Mouse (Mus musculus) liver, embryonic 16.5 days (tissue): Measurements from ENCODE around the gene P2rx1. TPM values are rescaled to one million over a fixed set of nuclear protein-coding genes. Genes with fewer than 3 reads are reported as not detected.

Experiments used
- ATAC-seq: fragments of 200-750 bp; cut with Nextera tagmentation; 2 replicates; pipeline ENCODE4 v1.8.0; 2017; ENCODE audit warnings: low read depth, mild to moderate bottlenecking, moderate number of reproducible peaks, moderate library complexity
- H3K27ac ChIP-seq: fragments of 300-500 bp; sonication (generic); 2 replicates; pipeline ENCODE4 v1.5.1; 2014; ENCODE audit warnings: mild to moderate bottlenecking, low read length
- H3K27me3 ChIP-seq: fragments of 300-500 bp; sonication (generic); 2 replicates; pipeline ENCODE4 v1.6.1; 2014; ENCODE audit warnings: low read depth, low read length, mixed read lengths; ENCODE audit not compliant: control insufficient read depth, insufficient read depth
- H3K36me3 ChIP-seq: fragments of 300-500 bp; sonication (generic); 2 replicates; pipeline ENCODE4 v1.6.1; 2014; ENCODE audit warnings: mild to moderate bottlenecking; ENCODE audit not compliant: control insufficient read depth, insufficient read depth
- H3K4me1 ChIP-seq: fragments of 300-500 bp; sonication (generic); 2 replicates; pipeline ENCODE4 v1.6.1; 2014; ENCODE audit warnings: low read depth, low read length, mixed read lengths; ENCODE audit not compliant: control insufficient read depth
- H3K4me2 ChIP-seq: fragments of 300-500 bp; sonication (generic); 2 replicates; pipeline ENCODE4 v1.6.1; 2014; ENCODE audit warnings: low read depth, low read length, mixed read lengths
- H3K4me3 ChIP-seq: fragments of 300-500 bp; sonication (generic); 2 replicates; pipeline ENCODE4 v1.5.1; 2014; ENCODE audit warnings: low read depth, mild to moderate bottlenecking, low read length
- H3K9ac ChIP-seq: fragments of 300-500 bp; sonication (generic); 2 replicates; pipeline ENCODE4 v1.6.1; 2014; ENCODE audit warnings: low read depth, low read length
- H3K9me3 ChIP-seq: fragments of 300-500 bp; sonication (generic); replicated peaks from 2 replicates; pipeline ENCODE4 v1.6.1; 2016; ENCODE audit warnings: low read length; ENCODE audit not compliant: control insufficient read depth
- WGBS: fragments of 180-500 bp; shearing (Covaris S2); extraction: QIAGEN DNeasy Blood & Tissue Kit; methylation state at CpG from one replicate; pipeline ENCODE4 v1.1.7; 2014; ENCODE audit not compliant: insufficient replicate concordance; 5-methylcytosine and 5-hydroxymethylcytosine counted together
- polyA plus RNA-seq: library from polyadenylated mRNA; unstranded; fragments of >200 nt; fragmentation: Nextera tagmentation; extraction: Ambion mirVana; gene quantifications from 2 replicates; pipeline ENCODE4 v1.2.1, GENCODE M21; 2015

The P2rx1 gene
- 5.5 and 6.6 TPM in 2 replicates for polyA plus RNA-seq

GRCm38 (mm10) chr11:72998771-72999170 is at the start of gene P2rx1:
P2rx1 (plus strand) TSS chr11:72999103.
- H3K4me1 ChIP-seq: peaks cover 3% of the 10 kb centered on the region
- no peaks in the 10 kb centered on the region for H3K27me3 ChIP-seq

DNA sequence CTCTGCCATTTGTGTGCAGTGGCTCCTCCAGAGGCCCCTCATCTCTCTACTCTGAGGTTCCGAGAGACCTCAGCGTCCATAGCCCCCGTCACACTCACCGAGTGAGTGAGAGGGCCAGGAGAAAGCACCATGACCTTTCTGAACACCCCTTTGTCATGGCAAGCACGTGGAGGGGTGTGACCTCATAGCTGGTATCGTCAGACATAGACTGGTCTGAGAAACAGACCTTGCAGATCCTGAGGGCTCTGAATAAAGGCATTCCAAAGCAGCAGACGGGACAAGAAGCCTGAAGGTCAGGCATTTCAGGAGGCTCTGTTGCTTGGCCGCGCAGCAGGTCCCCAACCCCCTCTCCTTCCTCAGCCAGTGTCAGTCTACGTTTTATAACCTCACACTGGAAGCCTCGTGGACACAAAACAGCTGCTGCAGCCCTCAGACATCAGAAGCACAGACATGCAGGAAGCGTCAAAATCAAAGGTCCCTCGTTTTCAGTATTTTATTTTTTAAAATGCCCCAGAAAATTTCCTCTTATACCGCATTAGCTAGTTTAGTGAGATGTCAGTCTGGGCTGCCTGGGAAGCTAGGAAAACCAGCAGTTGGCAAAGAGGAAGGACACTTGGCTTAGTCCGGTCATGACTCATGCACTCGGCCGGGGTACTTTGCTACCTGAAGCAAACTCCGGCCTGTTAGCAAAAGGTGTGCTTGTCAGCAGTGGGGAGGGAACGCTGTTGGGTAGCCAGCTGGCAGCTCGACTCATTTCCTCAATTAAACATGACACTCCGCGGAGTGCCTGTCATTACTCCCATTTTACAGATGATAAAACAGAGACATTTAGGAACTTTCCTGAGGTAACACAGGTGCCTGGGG is 47.5 kb upstream of the P2rx1 start:
- no peak overlapping the region for H3K9ac ChIP-seq
- no peak for ATAC-seq
- H3K27me3 ChIP-seq: no peaks in the 10 kb centered on the region
- H3K36me3 ChIP-seq: no peaks in the 10 kb centered on the region
- no peak overlapping the region for H3K27ac ChIP-seq
- H3K9me3 ChIP-seq: no peaks in the 10 kb centered on the region
- WGBS: 42% methylated on average over 22 of the region's 22 CpGs
- H3K4me3 ChIP-seq: no peak overlapping the region
- no peak overlapping the region for H3K4me2 ChIP-seq
- no peaks in the 10 kb centered on the region; the same call in none of the 2 replicates for H3K4me1 ChIP-seq

More at GRCm38 (mm10) chr11:72998771-72999170, at the start of gene P2rx1:
- H3K4me2 ChIP-seq: peak within 1 kb of the TSS; percentile 29
- 9% methylated on average over 8 of the region's 8 CpGs for WGBS
- ATAC-seq: peak; percentile 64
- H3K4me3 ChIP-seq: peak within 1 kb of the TSS; percentile 36
- no peaks in the 10 kb centered on the region for H3K36me3 ChIP-seq
- H3K9me3 ChIP-seq: no peaks in the 10 kb centered on the region
- no peak within 1 kb of the TSS for H3K27ac ChIP-seq
- H3K9ac ChIP-seq: peak within 1 kb of the TSS; percentile 12; the same call in 1 of the 2 replicates

DNA sequence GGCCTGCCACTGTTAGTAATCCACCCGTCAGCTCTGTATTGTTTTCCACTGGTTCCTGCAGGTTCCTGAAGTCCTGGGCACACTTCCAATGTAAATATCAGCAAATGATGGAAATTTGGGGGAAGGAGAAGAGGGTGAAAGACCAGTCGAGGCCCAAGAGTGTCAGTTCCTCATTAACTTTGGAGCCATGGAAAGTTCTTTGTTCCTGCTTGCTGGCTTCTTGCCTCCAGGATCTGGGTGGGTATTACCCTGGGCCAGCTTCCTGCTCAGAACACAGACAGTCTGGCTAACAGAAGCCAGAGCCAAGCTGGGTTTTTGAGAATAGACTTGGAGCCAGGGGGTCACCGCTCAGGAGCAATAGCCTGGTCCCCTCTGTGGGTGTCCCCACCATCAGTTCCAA is 46.7 kb upstream of the P2rx1 start:
- H3K27me3 ChIP-seq: no peaks in the 10 kb centered on the region
- ATAC-seq: no peak
- no peaks in the 10 kb centered on the region for H3K9me3 ChIP-seq
- no peak overlapping the region for H3K4me2 ChIP-seq
- no peak overlapping the region for H3K9ac ChIP-seq
- 37% methylated on average over 3 of the region's 3 CpGs for whole genome bisulfite sequencing
- H3K36me3 ChIP-seq: no peaks in the 10 kb centered on the region
- no peak overlapping the region for H3K4me3 ChIP-seq
- H3K27ac ChIP-seq: no peak overlapping the region
- H3K4me1 ChIP-seq: no peaks in the 10 kb centered on the region; the same call in none of the 2 replicates

GRCm38 (mm10) chr11:72952697-72953096 is 46.2 kb upstream of the P2rx1 start:
- H3K9me3 ChIP-seq: no peaks in the 10 kb centered on the region
- no peak overlapping the region for H3K4me3 ChIP-seq
- no peak overlapping the region for H3K27ac ChIP-seq
- no peak for ATAC-seq
- H3K4me2 ChIP-seq: no peak overlapping the region
- whole genome bisulfite sequencing: 59% methylated on average over 6 of the region's 6 CpGs
- H3K9ac ChIP-seq: no peak overlapping the region
- H3K4me1 ChIP-seq: no peaks in the 10 kb centered on the region; the same call in none of the 2 replicates
- no peaks in the 10 kb centered on the region for H3K27me3 ChIP-seq
- no peaks in the 10 kb centered on the region for H3K36me3 ChIP-seq

- Histone ChIP-seq H3K9ac (no peak overlapping the region), H3K27ac (no peak overlapping the region), H3K27me3 (no peaks in the 10 kb centered on the region), H3K36me3 (no peaks in the 10 kb centered on the region), H3K4me2 (no peak overlapping the region), H3K9me3 (no peaks in the 10 kb centered on the region), H3K4me1 (no peaks in the 10 kb centered on the region; the same call in none of the 2 replicates), H3K4me3 (no peak overlapping the region)
- WGBS: 40% methylated on average over 1 of the region's 1 CpGs
- ATAC-seq: no peak
Measured at GRCm38 (mm10) chr11:72953116-72953439, 45.8 kb upstream of the P2rx1 start.

DNA sequence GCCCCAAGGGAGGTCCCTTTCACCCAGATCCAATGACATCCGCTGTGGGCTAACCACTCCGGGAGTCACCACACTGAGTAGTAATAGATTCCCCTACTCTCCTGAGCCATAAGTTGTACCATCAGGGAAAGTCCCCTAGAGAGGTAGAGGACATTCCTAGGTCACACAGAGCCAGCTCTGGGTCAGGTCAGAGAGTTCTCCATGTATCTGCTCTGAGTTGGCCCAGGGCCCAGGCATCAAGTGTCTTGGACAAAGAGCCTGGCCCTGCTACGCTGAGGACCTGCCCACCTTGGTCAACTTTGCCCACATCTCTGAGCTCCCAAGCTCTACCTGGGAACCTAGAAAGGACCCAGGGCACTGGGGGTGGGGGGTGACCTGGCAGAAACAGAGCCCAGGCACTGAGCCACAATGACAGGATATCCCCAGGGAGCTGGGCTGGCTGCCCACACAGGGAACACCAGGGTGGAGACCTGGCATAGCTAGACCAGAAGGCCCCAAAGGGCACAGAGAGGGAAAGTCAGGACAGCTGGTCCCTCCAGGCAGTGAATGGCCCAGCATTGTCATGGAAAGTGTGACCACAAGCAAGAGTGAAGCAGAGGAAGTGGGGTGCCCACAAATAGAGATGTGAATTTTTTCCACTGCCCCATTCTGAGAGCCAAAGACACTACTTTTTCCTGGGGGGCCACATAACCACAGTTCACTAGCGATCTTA is 45.3 kb upstream of the P2rx1 start:
- ATAC-seq: no peak

DNA sequence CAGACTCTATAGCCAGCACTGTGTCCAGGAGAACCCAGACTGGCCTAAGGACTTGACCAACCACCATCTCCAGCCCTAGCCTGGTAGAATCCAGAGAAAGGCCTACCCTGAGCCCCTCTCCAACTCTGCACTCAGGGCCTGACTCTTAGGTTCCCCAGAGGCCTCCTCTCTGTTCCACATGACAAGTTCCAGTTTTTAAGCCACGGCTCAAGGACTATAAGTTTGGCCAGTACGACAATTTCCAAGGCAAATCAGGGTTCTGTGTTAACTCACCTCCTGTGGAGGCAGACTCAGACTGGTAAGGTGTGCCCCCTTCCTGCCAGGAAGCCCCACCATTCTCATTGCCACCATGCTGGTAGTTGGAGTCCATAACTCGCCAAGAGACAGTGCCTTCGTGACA is 44.7 kb upstream of the P2rx1 start:
- H3K9ac ChIP-seq: no peak overlapping the region
- H3K27me3 ChIP-seq: no peaks in the 10 kb centered on the region
- no peak overlapping the region for H3K27ac ChIP-seq
- no peak for ATAC-seq
- H3K9me3 ChIP-seq: no peaks in the 10 kb centered on the region
- H3K4me1 ChIP-seq: no peaks in the 10 kb centered on the region; the same call in none of the 2 replicates
- H3K4me3 ChIP-seq: no peak overlapping the region
- no peaks in the 10 kb centered on the region for H3K36me3 ChIP-seq
- no peak overlapping the region for H3K4me2 ChIP-seq
- 56% methylated on average over 4 of the region's 4 CpGs for WGBS

More for the DNA sequence above, 45.3 kb upstream of the P2rx1 start:
- 72% methylated on average over 4 of the region's 4 CpGs for WGBS
- no peak overlapping the region for H3K4me2 ChIP-seq
- H3K27ac ChIP-seq: no peak overlapping the region
- no peaks in the 10 kb centered on the region for H3K9me3 ChIP-seq
- H3K36me3 ChIP-seq: no peaks in the 10 kb centered on the region
- no peaks in the 10 kb centered on the region for H3K27me3 ChIP-seq
- H3K9ac ChIP-seq: no peak overlapping the region
- no peak overlapping the region for H3K4me3 ChIP-seq
- H3K4me1 ChIP-seq: no peaks in the 10 kb centered on the region; the same call in none of the 2 replicates

- no peak overlapping the region for H3K27ac ChIP-seq
- no peaks in the 10 kb centered on the region for H3K36me3 ChIP-seq
- peaks cover 6% of the 10 kb centered on the region for H3K27me3 ChIP-seq
- H3K9ac ChIP-seq: no peak overlapping the region
- no peaks in the 10 kb centered on the region; the same call in none of the 2 replicates for H3K4me1 ChIP-seq
- no peak overlapping the region for H3K4me3 ChIP-seq
- H3K9me3 ChIP-seq: no peaks in the 10 kb centered on the region
- ATAC-seq: peak; percentile 51; the same call in 1 of the 2 replicates
- no peak overlapping the region for H3K4me2 ChIP-seq
- 20% methylated on average over 5 of the region's 5 CpGs for WGBS
Measured at GRCm38 (mm10) chr11:72955339-72955974, 43.4 kb upstream of the P2rx1 start.
